Mouse (Mus musculus): ENCODE measurements around the gene Olfr548-ps1. TPM values are rescaled to one million over a fixed set of nuclear protein-coding genes. Genes with fewer than 3 reads are reported as not detected.

Olfr548-ps1 gene
- polyA plus RNA-seq, 1 experiment, result not detected

GRCm38 (mm10) chr7:102541251-102541650, 555 bp downstream of the Olfr548-ps1 start:
- TF ChIP-seq POLR2A (IDR thresholded peaks at IDR 0.05; ENCODE audit: borderline replicate concordance, insufficient read depth, low read length) (no peak), CTCF (IDR thresholded peaks at IDR 0.05; ENCODE audit: borderline replicate concordance, insufficient read depth, low read depth, low read length) (no peak)

GRCm38 (mm10) chr7:102549570-102549969, 8.9 kb downstream of the Olfr548-ps1 start, which contains the start of gene Olfr549:
Gene Olfr549 (plus strand): TSS chr7:102549870.
- Histone ChIP-seq H3K27me3 (ENCODE audit: control insufficient read depth, insufficient read depth, low read length) (no peaks in the 10 kb centered on the region), H3K4me1 (ENCODE audit: control insufficient read depth, insufficient read depth, low read length) (no peaks in the 10 kb centered on the region), H3K4me3 (replicated peaks; ENCODE audit: insufficient read depth, low read depth, low read length) (no peak within 1 kb of the TSS), H3K27ac (ENCODE audit: insufficient read depth, low read length) (no peak within 1 kb of the TSS)
- no peak for TF ChIP-seq POLR2A (IDR thresholded peaks at IDR 0.05; ENCODE audit: borderline replicate concordance, insufficient read depth, low read length)
- DNase-seq, result no peak
- WGBS, result 85% methylated on average over 3 of the region's 3 CpGs

More at GRCm38 (mm10) chr7:102541251-102541650, 555 bp downstream of the Olfr548-ps1 start:
- Histone ChIP-seq H3K27ac (ENCODE audit: insufficient read depth, low read length) (no peak overlapping the region), H3K27me3 (ENCODE audit: control insufficient read depth, insufficient read depth, low read length) (no peaks in the 10 kb centered on the region), H3K4me3 (replicated peaks; ENCODE audit: insufficient read depth, low read depth, low read length) (no peak overlapping the region), H3K4me1 (ENCODE audit: control insufficient read depth, insufficient read depth, low read length) (no peaks in the 10 kb centered on the region)
- WGBS, result 67% methylated on average over 3 of the region's 3 CpGs
- no peak for DNase-seq

GRCm38 (mm10) chr7:102553279-102553678, 12.6 kb downstream of the Olfr548-ps1 start:
- 78% methylated on average over 3 of the region's 3 CpGs for WGBS
- TF ChIP-seq CTCF (IDR thresholded peaks at IDR 0.05; ENCODE audit: borderline replicate concordance, insufficient read depth, low read depth, low read length), result no peak
- TF ChIP-seq POLR2A (IDR thresholded peaks at IDR 0.05; ENCODE audit: borderline replicate concordance, insufficient read depth, low read length), result no peak

GRCm38 (mm10) chr7:102564999-102565997, 24.6 kb downstream of the Olfr548-ps1 start, which contains the start of gene Trim21:
Gene Trim21 (minus strand): TSS chr7:102565486.
- peak within 1 kb of the TSS; percentile 39 for H3K4me3 ChIP-seq (replicated peaks; ENCODE audit: insufficient read depth, low read depth, low read length)
- DNase-seq, result peak; percentile 44 to 58
- TF ChIP-seq CTCF (IDR thresholded peaks at IDR 0.05; ENCODE audit: borderline replicate concordance, insufficient read depth, low read depth, low read length) (no peak), POLR2A (IDR thresholded peaks at IDR 0.05; ENCODE audit: borderline replicate concordance, insufficient read depth, low read length) (no peak)
- H3K27ac ChIP-seq (ENCODE audit: insufficient read depth, low read length), result no peak within 1 kb of the TSS
- H3K4me1 ChIP-seq (ENCODE audit: control insufficient read depth, insufficient read depth, low read length), result no peaks in the 10 kb centered on the region; the same call in 1 of the 2 replicates
- 27% methylated on average over 10 of the region's 10 CpGs for WGBS
- H3K27me3 ChIP-seq (ENCODE audit: control insufficient read depth, insufficient read depth, low read length), result no peaks in the 10 kb centered on the region

More at GRCm38 (mm10) chr7:102553279-102553678, 12.6 kb downstream of the Olfr548-ps1 start:
- Histone ChIP-seq H3K27ac (ENCODE audit: insufficient read depth, low read length) (no peak overlapping the region), H3K27me3 (ENCODE audit: control insufficient read depth, insufficient read depth, low read length) (no peaks in the 10 kb centered on the region), H3K4me3 (replicated peaks; ENCODE audit: insufficient read depth, low read depth, low read length) (no peak overlapping the region), H3K4me1 (ENCODE audit: control insufficient read depth, insufficient read depth, low read length) (no peaks in the 10 kb centered on the region)
- DNase-seq, result no peak

- 89% methylated on average over 4 of the region's 4 CpGs for WGBS
Observed at GRCm38 (mm10) chr7:102566219-102566618, 25.5 kb downstream of the Olfr548-ps1 start.

GRCm38 (mm10) chr7:102571142-102571541, 30.4 kb downstream of the Olfr548-ps1 start, which contains the start of gene Olfr550:
Gene Olfr550 (plus strand): TSS chr7:102571442.
- no peak for DNase-seq
- H3K27me3 ChIP-seq (ENCODE audit: control insufficient read depth, insufficient read depth, low read length), result no peaks in the 10 kb centered on the region
- no peak within 1 kb of the TSS for H3K27ac ChIP-seq (ENCODE audit: insufficient read depth, low read length)
- TF ChIP-seq CTCF (IDR thresholded peaks at IDR 0.05; ENCODE audit: borderline replicate concordance, insufficient read depth, low read depth, low read length) (no peak), POLR2A (IDR thresholded peaks at IDR 0.05; ENCODE audit: borderline replicate concordance, insufficient read depth, low read length) (no peak)
- H3K4me1 ChIP-seq (ENCODE audit: control insufficient read depth, insufficient read depth, low read length), result no peaks in the 10 kb centered on the region
- 88% methylated on average over 8 of the region's 8 CpGs for WGBS
- H3K4me3 ChIP-seq (replicated peaks; ENCODE audit: insufficient read depth, low read depth, low read length), result no peak within 1 kb of the TSS

More at GRCm38 (mm10) chr7:102566219-102566618, 25.5 kb downstream of the Olfr548-ps1 start:
- TF ChIP-seq CTCF (IDR thresholded peaks at IDR 0.05; ENCODE audit: borderline replicate concordance, insufficient read depth, low read depth, low read length) (no peak), POLR2A (IDR thresholded peaks at IDR 0.05; ENCODE audit: borderline replicate concordance, insufficient read depth, low read length) (no peak)
- no peak for DNase-seq
- Histone ChIP-seq H3K27ac (ENCODE audit: insufficient read depth, low read length) (no peak overlapping the region), H3K27me3 (ENCODE audit: control insufficient read depth, insufficient read depth, low read length) (no peaks in the 10 kb centered on the region), H3K4me1 (ENCODE audit: control insufficient read depth, insufficient read depth, low read length) (no peaks in the 10 kb centered on the region; the same call in 1 of the 2 replicates), H3K4me3 (replicated peaks; ENCODE audit: insufficient read depth, low read depth, low read length) (no peak overlapping the region)

GRCm38 (mm10) chr7:102573174-102573830, 32.6 kb downstream of the Olfr548-ps1 start:
- DNase-seq, result no peak
- Histone ChIP-seq H3K4me3 (replicated peaks; ENCODE audit: insufficient read depth, low read depth, low read length) (no peak overlapping the region), H3K27me3 (ENCODE audit: control insufficient read depth, insufficient read depth, low read length) (no peaks in the 10 kb centered on the region), H3K4me1 (ENCODE audit: control insufficient read depth, insufficient read depth, low read length) (no peaks in the 10 kb centered on the region), H3K27ac (ENCODE audit: insufficient read depth, low read length) (no peak overlapping the region)
- 62% methylated on average over 3 of the region's 3 CpGs for WGBS
- no peak for TF ChIP-seq POLR2A (IDR thresholded peaks at IDR 0.05; ENCODE audit: borderline replicate concordance, insufficient read depth, low read length)
- no peak for TF ChIP-seq CTCF (IDR thresholded peaks at IDR 0.05; ENCODE audit: borderline replicate concordance, insufficient read depth, low read depth, low read length)

All from cerebellum, adult 2 months (tissue).